Mouse (Mus musculus) midbrain, embryonic 10.5 days (tissue): Measurements from ENCODE around the gene Tas1r1. TPM values are rescaled to one million over a fixed set of nuclear protein-coding genes. Genes with fewer than 3 reads are reported as not detected.

Experiments used
- DNase-seq: peaks from one replicate; pipeline ENCODE4 v3.0.0-alpha.2; 2017; ENCODE audit warnings: low spot score
- H3K27ac ChIP-seq: fragments of 300-500 bp; sonication (generic); replicated peaks from 2 replicates; pipeline ENCODE4 v1.5.1; 2016; ENCODE audit warnings: mild to moderate bottlenecking
- H3K27me3 ChIP-seq: fragments of 300-500 bp; sonication (generic); 2 replicates; pipeline ENCODE4 v1.6.1; 2016; ENCODE audit warnings: low read depth, mild to moderate bottlenecking; ENCODE audit not compliant: poor library complexity, severe bottlenecking
- H3K36me3 ChIP-seq: fragments of 300-500 bp; sonication (generic); 2 replicates; pipeline ENCODE4 v1.6.1; 2016; ENCODE audit warnings: mild to moderate bottlenecking, moderate library complexity
- H3K4me1 ChIP-seq: fragments of 300-500 bp; sonication (generic); 2 replicates; pipeline ENCODE4 v1.6.1; 2016
- H3K4me3 ChIP-seq: fragments of 300-500 bp; sonication (generic); 2 replicates; pipeline ENCODE4 v1.5.1; 2016; ENCODE audit warnings: mild to moderate bottlenecking, moderate library complexity
- H3K9me3 ChIP-seq: fragments of 300-500 bp; sonication (generic); replicated peaks from 2 replicates; pipeline ENCODE4 v1.6.1; 2016; ENCODE audit warnings: mild to moderate bottlenecking
- WGBS: fragments of 180-500 bp; shearing (Covaris S2); methylation state at CpG from one replicate; pipeline ENCODE4 v1.1.7; 2016; 5-methylcytosine and 5-hydroxymethylcytosine counted together
- polyA plus RNA-seq: library from polyadenylated mRNA; unstranded; fragments of >200 nt; fragmentation: Nextera tagmentation; extraction: Ambion mirVana; gene quantifications from 2 replicates; pipeline ENCODE4 v1.2.1, GENCODE M21; 2016

Tas1r1 gene
- polyA plus RNA-seq = 0.73 and 0.75 TPM in 2 replicates

- DNase-seq = no peak
- Histone ChIP-seq H3K9me3 (no peaks in the 10 kb centered on the region), H3K4me3 (peak within 1 kb of the TSS; percentile 100), H3K4me1 (peaks cover 30% of the 10 kb centered on the region), H3K36me3 (peaks cover 26% of the 10 kb centered on the region), H3K27ac (peak within 1 kb of the TSS; percentile 87), H3K27me3 (0 out of 2 replicates have a peak, but pooled peaks cover 3% of the 10 kb centered on the region)
- 51% methylated on average over 10 of the region's 10 CpGs for WGBS
These were observed at the start of gene Tas1r1 for GRCm38 (mm10) chr4:152038225-152038984. TSS of gene Tas1r1 (minus strand) at chr4:152038568.

- Histone ChIP-seq H3K4me3 (peak overlapping the region; percentile 84; the same call in 1 of the 2 replicates), H3K9me3 (0 out of 2 replicates have a peak, but pooled peaks cover 3% of the 10 kb centered on the region), H3K27me3 (peaks cover 44% of the 10 kb centered on the region), H3K4me1 (peaks cover 35% of the 10 kb centered on the region), H3K27ac (no peak overlapping the region), H3K36me3 (no peaks in the 10 kb centered on the region)
- 24% methylated on average over 4 of the region's 4 CpGs for WGBS
- DNase-seq = no peak
These were observed 49.8 kb upstream of the Tas1r1 start for GRCm38 (mm10) chr4:152088133-152088532.

GRCm38 (mm10) chr4:152087211-152088081 lies 49.1 kb upstream of the Tas1r1 start:
- H3K27me3 ChIP-seq = peaks cover 45% of the 10 kb centered on the region
- no peaks in the 10 kb centered on the region for H3K36me3 ChIP-seq
- 0 out of 2 replicates have a peak, but pooled peaks cover 3% of the 10 kb centered on the region for H3K9me3 ChIP-seq
- 3% methylated on average over 12 of the region's 12 CpGs for WGBS
- H3K4me1 ChIP-seq = peaks cover 29% of the 10 kb centered on the region
- DNase-seq = peak; percentile 49
- H3K27ac ChIP-seq = peak overlapping the region; percentile 90
- peak overlapping the region; percentile 84 for H3K4me3 ChIP-seq

- Histone ChIP-seq H3K36me3 (no peaks in the 10 kb centered on the region), H3K9me3 (0 out of 2 replicates have a peak, but pooled peaks cover 3% of the 10 kb centered on the region), H3K27me3 (peaks cover 45% of the 10 kb centered on the region), H3K4me1 (peaks cover 29% of the 10 kb centered on the region), H3K4me3 (peak overlapping the region; percentile 84), H3K27ac (peak overlapping the region; percentile 90)
- WGBS = 2% methylated on average over 74 of the region's 92 CpGs
- DNase-seq = peak; percentile 68
These were observed 48.3 kb upstream of the Tas1r1 start for GRCm38 (mm10) chr4:152086505-152087210.

GRCm38 (mm10) chr4:152084616-152085015 lies 46.2 kb upstream of the Tas1r1 start:
- peaks cover 29% of the 10 kb centered on the region for H3K4me1 ChIP-seq
- 93% methylated on average over 7 of the region's 7 CpGs for WGBS
- no peaks in the 10 kb centered on the region for H3K36me3 ChIP-seq
- H3K4me3 ChIP-seq = no peak overlapping the region
- 0 out of 2 replicates have a peak, but pooled peaks cover 3% of the 10 kb centered on the region for H3K9me3 ChIP-seq
- no peak overlapping the region for H3K27ac ChIP-seq
- H3K27me3 ChIP-seq = peaks cover 45% of the 10 kb centered on the region
- DNase-seq = no peak

- Histone ChIP-seq H3K27me3 (peaks cover 43% of the 10 kb centered on the region), H3K4me3 (no peak overlapping the region), H3K4me1 (peaks cover 27% of the 10 kb centered on the region), H3K27ac (no peak overlapping the region), H3K9me3 (0 out of 2 replicates have a peak, but pooled peaks cover 3% of the 10 kb centered on the region), H3K36me3 (no peaks in the 10 kb centered on the region)
- 66% methylated on average over 7 of the region's 7 CpGs for WGBS
- no peak for DNase-seq
These were observed 45.3 kb upstream of the Tas1r1 start for GRCm38 (mm10) chr4:152083611-152084220.

GRCm38 (mm10) chr4:152079931-152080330 lies 41.6 kb upstream of the Tas1r1 start:
- Histone ChIP-seq H3K27me3 (peaks cover 14% of the 10 kb centered on the region), H3K4me3 (no peak overlapping the region), H3K4me1 (peaks cover 15% of the 10 kb centered on the region; the same call in 1 of the 2 replicates), H3K27ac (no peak overlapping the region), H3K36me3 (no peaks in the 10 kb centered on the region), H3K9me3 (no peaks in the 10 kb centered on the region)
- DNase-seq = no peak
- WGBS = 73% methylated on average over 7 of the region's 7 CpGs

- Histone ChIP-seq H3K4me1 (peaks cover 15% of the 10 kb centered on the region; the same call in 1 of the 2 replicates), H3K9me3 (no peaks in the 10 kb centered on the region), H3K36me3 (no peaks in the 10 kb centered on the region), H3K27ac (no peak overlapping the region), H3K4me3 (no peak overlapping the region), H3K27me3 (peaks cover 7% of the 10 kb centered on the region; the same call in 1 of the 2 replicates)
- DNase-seq = no peak
- 90% methylated on average over 3 of the region's 3 CpGs for WGBS
These were observed 40.9 kb upstream of the Tas1r1 start for GRCm38 (mm10) chr4:152079261-152079660.

- WGBS = 92% methylated on average over 10 of the region's 10 CpGs
- Histone ChIP-seq H3K9me3 (no peaks in the 10 kb centered on the region), H3K27me3 (0 out of 2 replicates have a peak, but pooled peaks cover 1% of the 10 kb centered on the region)
These were observed 39.8 kb upstream of the Tas1r1 start for GRCm38 (mm10) chr4:152078105-152078530.

GRCm38 (mm10) chr4:152077191-152077590 lies 38.8 kb upstream of the Tas1r1 start:
- Histone ChIP-seq H3K36me3 (no peaks in the 10 kb centered on the region), H3K4me3 (no peak overlapping the region), H3K9me3 (no peaks in the 10 kb centered on the region), H3K4me1 (peaks cover 22% of the 10 kb centered on the region), H3K27me3 (no peaks in the 10 kb centered on the region), H3K27ac (no peak overlapping the region)
- no peak for DNase-seq
- 89% methylated on average over 9 of the region's 9 CpGs for WGBS

More at GRCm38 (mm10) chr4:152078105-152078530, 39.8 kb upstream of the Tas1r1 start:
- no peaks in the 10 kb centered on the region for H3K36me3 ChIP-seq
- 0 out of 2 replicates have a peak overlapping the region, but pooled peaks have one; percentile 9 for H3K27ac ChIP-seq
- H3K4me1 ChIP-seq = peaks cover 14% of the 10 kb centered on the region
- DNase-seq = no peak
- H3K4me3 ChIP-seq = no peak overlapping the region

GRCm38 (mm10) chr4:152074548-152074947 lies 36.2 kb upstream of the Tas1r1 start:
- Histone ChIP-seq H3K9me3 (no peaks in the 10 kb centered on the region), H3K4me3 (no peak overlapping the region), H3K4me1 (peaks cover 39% of the 10 kb centered on the region), H3K36me3 (no peaks in the 10 kb centered on the region), H3K27ac (no peak overlapping the region), H3K27me3 (no peaks in the 10 kb centered on the region)
- WGBS = 80% methylated on average over 9 of the region's 9 CpGs
- DNase-seq = no peak
